Mouse (Mus musculus): ENCODE measurements at regions not wholly inside any gene's neighbourhood (a gene's known extent, or its start where the extent isn't known, plus 50 kb on each side); places are given as distances from the start of the nearest gene placed in this dataset.

GRCm38 (mm10) chr10:48877477-48878473 is 910.8 kb downstream of the Grik2 start:
- in situ Hi-C loops (cut with MboI, MseI) = loop anchor here in 1 of 2 experiments (10.0 kb wide), 1 partner anchor 417 kb away; no protein-coding TSS in a partner anchor

- in situ Hi-C loops (cut with MboI, MseI) = loop anchor here in 1 of 2 experiments (10.0 kb wide), 1 partner anchor 422 kb away; no protein-coding TSS in a partner anchor
Observed at GRCm38 (mm10) chr10:48872978-48873377, 915.6 kb downstream of the Grik2 start.

Data from T-helper 17 cell (primary cell).